Mouse (Mus musculus): ENCODE measurements at regions not wholly inside any gene's neighbourhood (a gene's known extent, or its start where the extent isn't known, plus 50 kb on each side); places are given as distances from the start of the nearest gene placed in this dataset.

DNA sequence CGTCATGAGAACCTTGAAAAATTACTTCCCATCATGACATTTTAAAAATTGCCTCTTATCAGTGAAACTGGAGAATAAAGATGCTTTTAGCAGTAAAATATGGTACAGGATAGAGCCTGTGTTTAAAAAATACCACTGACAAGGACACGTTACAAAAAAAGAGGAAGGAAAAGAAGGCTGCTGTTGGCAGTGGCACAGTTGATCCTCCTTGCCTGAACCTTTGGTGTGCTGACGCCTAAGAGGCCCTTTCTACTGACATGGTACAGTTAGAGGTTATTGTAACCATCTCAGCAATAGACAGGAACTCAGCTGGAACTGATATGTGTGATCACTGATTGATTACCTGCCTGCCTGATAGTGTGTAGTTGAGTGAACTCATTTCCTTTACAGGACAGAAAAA, 75.3 kb upstream of the Tbca start:
- H3K27me3 ChIP-seq (ENCODE audit: low read depth, poor library complexity, severe bottlenecking) = peaks cover 92% of the 10 kb centered on the region
- no peak overlapping the region for H3K27ac ChIP-seq (replicated peaks)
- DNase-seq (ENCODE audit: low spot score) = no peak
- no peaks in the 10 kb centered on the region for H3K36me3 ChIP-seq
- 69% methylated on average over 3 of the region's 3 CpGs for WGBS
- H3K9me3 ChIP-seq (replicated peaks) = no peaks in the 10 kb centered on the region
- no peak overlapping the region for H3K4me3 ChIP-seq
- peaks cover 18% of the 10 kb centered on the region for H3K4me1 ChIP-seq

DNA sequence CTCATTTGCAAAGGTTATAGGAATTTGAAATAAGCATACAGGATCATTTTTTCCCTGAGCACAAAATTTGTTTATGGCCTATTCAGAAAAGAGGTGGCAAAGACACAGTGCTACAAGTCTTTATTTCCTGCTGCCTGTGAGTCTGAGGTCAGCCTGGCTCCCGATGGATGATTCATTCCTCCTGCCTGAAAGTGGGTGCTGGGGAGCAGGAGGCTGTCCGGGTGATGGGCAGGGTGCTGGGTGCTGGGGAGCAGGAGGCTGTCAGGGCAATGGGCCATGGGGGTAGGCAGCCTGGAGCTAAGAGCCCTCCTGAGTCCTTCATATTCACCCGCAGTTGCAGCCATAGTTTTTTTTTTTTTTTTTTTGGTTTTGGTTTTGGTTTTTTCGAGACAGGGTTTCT, 67.1 kb upstream of the Tbca start:
- DNase-seq (ENCODE audit: low spot score) = no peak
- no peak overlapping the region for H3K27ac ChIP-seq (replicated peaks)
- WGBS = 89% methylated on average over 4 of the region's 4 CpGs
- H3K36me3 ChIP-seq = no peaks in the 10 kb centered on the region
- H3K4me1 ChIP-seq = no peaks in the 10 kb centered on the region
- no peaks in the 10 kb centered on the region for H3K9me3 ChIP-seq (replicated peaks)
- H3K27me3 ChIP-seq (ENCODE audit: low read depth, poor library complexity, severe bottlenecking) = peaks cover 29% of the 10 kb centered on the region
- no peak overlapping the region for H3K4me3 ChIP-seq

All from midbrain, embryonic 10.5 days (tissue).